Mouse (Mus musculus) thymus, adult 2 months (tissue): ENCODE results near the gene Calhm4.

Source experiments
- CTCF ChIP-seq: fragments of 200-500 bp; IDR thresholded peaks from 2 replicates; pipeline ENCODE4 v1.5.1; 2012; ENCODE audit warnings: mild to moderate bottlenecking, control low read depth, low read length, moderate library complexity, borderline replicate concordance; ENCODE audit not compliant: control insufficient read depth, poor library complexity, insufficient read depth; ENCODE audit errors: extremely low read depth
- POLR2A ChIP-seq: fragments of 200-500 bp; IDR thresholded peaks from 2 replicates; pipeline ENCODE4 v1.6.1; 2012; ENCODE audit warnings: mild to moderate bottlenecking, low read length, control low read depth, moderate library complexity; ENCODE audit not compliant: control insufficient read depth, poor library complexity, insufficient read depth; ENCODE audit errors: extremely low read depth

DNA sequence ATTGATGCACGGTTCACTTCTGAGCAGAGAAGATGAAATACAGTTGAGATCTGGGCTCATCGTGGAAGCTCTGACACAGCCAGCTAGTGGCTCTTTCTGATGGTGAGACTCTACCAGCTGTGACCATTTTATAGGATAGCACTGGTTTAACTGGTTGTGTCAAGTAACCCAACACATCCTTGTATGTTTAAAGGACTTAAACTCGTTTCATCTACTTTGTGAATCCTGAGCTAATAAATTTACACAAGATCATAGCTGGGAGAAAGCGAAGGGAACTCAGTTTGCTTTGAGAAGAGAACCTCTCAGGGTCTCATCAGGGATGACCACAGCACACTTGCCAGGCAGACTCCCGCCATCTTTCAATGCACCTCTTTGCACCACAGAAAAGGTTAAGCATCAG lies at the start of gene Calhm4:
- TF ChIP-seq CTCF (no peak), POLR2A (no peak)
